Mouse (Mus musculus) hematopoietic stem cell, adult 5-6 weeks (primary cell): ENCODE results near the gene Best3. TPM values are rescaled to one million over a fixed set of nuclear protein-coding genes. Genes with fewer than 3 reads are reported as not detected.
"Not testable (repeated sequence)": the region's sequence is repeated elsewhere in the genome, so short reads cannot be mapped to it uniquely, and the experiment has no call there.

Experiments used
- ATAC-seq, 2 experiments: fragments of 125-278 bp in 1 of 2; replicated peaks in 1 of 2; 2 replicates each; pipeline ENCODE4 v1.8.0; 2016 to 2017; ENCODE audit warnings: inconsistent platforms in 2 of 2, mild to moderate bottlenecking in 2 of 2, moderate number of reproducible peaks in 2 of 2, low read depth in 1 of 2, moderate TSS enrichment in 1 of 2; ENCODE audit not compliant: low FRiP score in 2 of 2, poor library complexity in 2 of 2, severe bottlenecking in 2 of 2, insufficient read depth in 1 of 2, low TSS enrichment in 1 of 2
- total RNA-seq: library from RNA; stranded (forward); fragments of 172-1452, 232-1000 nt; gene quantifications from 2 replicates; pipeline ENCODE4 v1.2.3, GENCODE M21; 2017

Gene Best3
- total RNA-seq, 1 experiment from 2014 or later, result not detected

GRCm38 (mm10) chr10:117011047-117011446 lies 24.9 kb downstream of the Best3 start:
- no peak for ATAC-seq

- ATAC-seq, result no peak
Observed at GRCm38 (mm10) chr10:117013689-117014390, 27.7 kb downstream of the Best3 start.

GRCm38 (mm10) chr10:117014565-117014964 lies 28.5 kb downstream of the Best3 start:
- ATAC-seq, result no peak

GRCm38 (mm10) chr10:117018281-117018840 lies 32.2 kb downstream of the Best3 start:
- ATAC-seq, result no peak

- ATAC-seq, result no peak
Observed at GRCm38 (mm10) chr10:117021020-117021754, 35.1 kb downstream of the Best3 start.

- peak; percentile 42 to 49; a peak in 3 of 4 replicates for ATAC-seq
Observed at GRCm38 (mm10) chr10:117023693-117024092, 37.6 kb downstream of the Best3 start.

- not testable (repeated sequence) for ATAC-seq
Observed at GRCm38 (mm10) chr10:117025776-117026175, 39.7 kb downstream of the Best3 start.

- ATAC-seq, result no peak
Observed at GRCm38 (mm10) chr10:117026176-117026575, 40.1 kb downstream of the Best3 start.

GRCm38 (mm10) chr10:117031160-117031559 lies 45.0 kb downstream of the Best3 start:
- ATAC-seq, result no peak

- ATAC-seq, result peak; percentile 87 to 95
Observed at GRCm38 (mm10) chr10:117033785-117034184, 47.7 kb downstream of the Best3 start.

- ATAC-seq, result no peak
Observed at GRCm38 (mm10) chr10:117040355-117040754, 54.2 kb downstream of the Best3 start.

GRCm38 (mm10) chr10:117042295-117042694 lies 56.2 kb downstream of the Best3 start:
- ATAC-seq, result no peak

- 0 out of 4 replicates have a peak, but pooled peaks of 1 of the 2 experiments have one; percentile 47 for ATAC-seq
Observed at GRCm38 (mm10) chr10:117043497-117044166, 57.5 kb downstream of the Best3 start.

- peak; percentile 49 to 60 for ATAC-seq
Observed at GRCm38 (mm10) chr10:117045175-117046056, 59.3 kb downstream of the Best3 start, which contains the start of gene Lrrc10. TSS of gene Lrrc10 (plus strand) at chr10:117045341.

GRCm38 (mm10) chr10:117049253-117049652 lies 63.1 kb downstream of the Best3 start:
- ATAC-seq, result no peak

- ATAC-seq, result no peak
Observed at GRCm38 (mm10) chr10:117049961-117050597, 64.0 kb downstream of the Best3 start.
